Mouse (Mus musculus) embryonic facial prominence, embryonic 11.5 days (tissue): ENCODE measurements around the gene Armh3. TPM values are rescaled to one million over a fixed set of nuclear protein-coding genes. Genes with fewer than 3 reads are reported as not detected.

Source experiments
- ATAC-seq: fragments of 200-750 bp; cut with Nextera tagmentation; replicated peaks from 2 replicates; pipeline ENCODE4 v1.8.0; 2017; ENCODE audit warnings: low read depth; ENCODE audit not compliant: insufficient number of reproducible peaks, low FRiP score, low TSS enrichment
- DNase-seq: peaks from one replicate; pipeline ENCODE4 v3.0.0-alpha.2; 2015; ENCODE audit warnings: low spot score
- H3K27ac ChIP-seq: fragments of 300-500 bp; sonication (generic); replicated peaks from 2 replicates; pipeline ENCODE4 v1.5.1; 2014; ENCODE audit warnings: mild to moderate bottlenecking, low read depth, low read length, control low read depth
- H3K27me3 ChIP-seq: fragments of 300-500 bp; sonication (generic); 2 replicates; pipeline ENCODE4 v1.6.1; 2014; ENCODE audit warnings: mild to moderate bottlenecking, low read length, moderate library complexity, mixed read lengths; ENCODE audit not compliant: control insufficient read depth, insufficient read depth
- H3K36me3 ChIP-seq: fragments of 300-500 bp; sonication (generic); replicated peaks from 2 replicates; pipeline ENCODE4 v1.6.1; 2014; ENCODE audit warnings: low read depth, mild to moderate bottlenecking, low read length, moderate library complexity, mixed read lengths; ENCODE audit not compliant: control insufficient read depth, insufficient read depth
- H3K4me1 ChIP-seq: fragments of 300-500 bp; sonication (generic); 2 replicates; pipeline ENCODE4 v1.6.1; 2014; ENCODE audit warnings: low read length, mixed read lengths; ENCODE audit not compliant: control insufficient read depth, insufficient read depth
- H3K4me2 ChIP-seq: fragments of 300-500 bp; sonication (generic); 2 replicates; pipeline ENCODE4 v1.6.1; 2014; ENCODE audit warnings: low read depth, mild to moderate bottlenecking, control low read depth, low read length, moderate library complexity
- H3K4me3 ChIP-seq: fragments of 300-500 bp; sonication (generic); 2 replicates; pipeline ENCODE4 v1.5.1; 2014; ENCODE audit warnings: low read depth, low read length, control low read depth
- H3K9ac ChIP-seq: fragments of 300-500 bp; sonication (generic); replicated peaks from 2 replicates; pipeline ENCODE4 v1.6.1; 2014; ENCODE audit warnings: mild to moderate bottlenecking, control low read depth, low read length
- H3K9me3 ChIP-seq: fragments of 300-500 bp; sonication (generic); replicated peaks from 2 replicates; pipeline ENCODE4 v1.6.1; 2016; ENCODE audit warnings: mild to moderate bottlenecking, low read length, inconsistent platforms, mixed read lengths; ENCODE audit not compliant: control insufficient read depth
- WGBS: fragments of 180-500 bp; shearing (Covaris S2); extraction: QIAGEN DNeasy Blood & Tissue Kit; methylation state at CpG from one replicate; pipeline ENCODE4 v1.1.7; 2014; 5-methylcytosine and 5-hydroxymethylcytosine counted together
- polyA plus RNA-seq: library from polyadenylated mRNA; unstranded; fragments of >200 nt; fragmentation: Nextera tagmentation; extraction: Ambion mirVana; gene quantifications from 2 replicates; pipeline ENCODE4 v1.2.1, GENCODE M21; 2014

The Armh3 gene
- polyA plus RNA-seq, 1 experiment from 2014 or later, result 13.9 TPM

DNA sequence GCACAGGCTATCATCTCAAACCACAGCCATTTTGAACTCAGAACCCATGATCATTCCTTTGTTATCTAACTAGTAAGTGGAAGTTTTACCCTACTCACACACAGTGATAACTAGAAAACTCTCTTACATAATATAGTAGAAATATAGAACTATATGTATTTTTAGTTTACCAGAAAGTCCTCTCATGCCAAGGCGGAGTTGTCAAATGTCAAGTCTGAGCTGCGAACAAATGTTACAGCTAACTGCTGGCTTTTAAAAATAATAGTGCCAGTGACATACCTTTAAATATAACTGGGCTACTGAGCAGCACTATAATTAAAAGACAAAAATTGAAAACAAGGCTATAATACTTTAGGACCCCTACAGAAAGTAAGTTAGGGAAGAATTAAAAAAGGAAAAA is 51.0 kb downstream of the Armh3 start:
- H3K4me1 ChIP-seq, result no peaks in the 10 kb centered on the region
- H3K4me2 ChIP-seq, result no peak overlapping the region
- H3K36me3 ChIP-seq, result no peaks in the 10 kb centered on the region; the same call in 1 of the 2 replicates
- no peak overlapping the region for H3K27ac ChIP-seq
- ATAC-seq (no peak), DNase-seq (no peak)
- H3K9me3 ChIP-seq, result no peaks in the 10 kb centered on the region
- H3K9ac ChIP-seq, result no peak overlapping the region
- 97% methylated on average over 2 of the region's 2 CpGs for WGBS
- no peak overlapping the region for H3K4me3 ChIP-seq
- no peaks in the 10 kb centered on the region for H3K27me3 ChIP-seq

DNA sequence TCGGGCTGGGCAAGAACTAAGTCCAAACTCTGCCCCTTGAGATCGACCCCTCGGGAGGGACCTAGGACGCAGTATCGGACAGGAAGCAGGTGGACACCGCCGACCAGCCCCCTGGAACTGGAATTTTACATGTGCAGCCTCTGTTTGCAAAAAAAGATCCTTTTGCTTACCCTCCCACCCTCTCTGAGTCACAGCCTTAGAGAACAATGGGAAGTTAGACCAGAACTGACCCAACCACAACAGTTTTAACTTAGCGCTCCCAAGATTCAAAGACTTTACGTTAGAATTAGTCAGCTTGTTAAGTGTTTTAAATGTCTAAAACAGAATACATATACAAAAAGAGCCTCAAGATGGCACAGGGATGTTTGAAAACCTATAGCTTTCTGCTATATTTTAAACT is 51.7 kb downstream of the Armh3 start:
- Histone ChIP-seq H3K27ac (no peak overlapping the region), H3K9me3 (no peaks in the 10 kb centered on the region), H3K9ac (no peak overlapping the region), H3K4me1 (no peaks in the 10 kb centered on the region), H3K4me3 (no peak overlapping the region), H3K4me2 (no peak overlapping the region), H3K27me3 (no peaks in the 10 kb centered on the region), H3K36me3 (no peaks in the 10 kb centered on the region; the same call in 1 of the 2 replicates)
- WGBS, result 86% methylated on average over 9 of the region's 9 CpGs
- no peak for ATAC-seq
- DNase-seq, result no peak

DNA sequence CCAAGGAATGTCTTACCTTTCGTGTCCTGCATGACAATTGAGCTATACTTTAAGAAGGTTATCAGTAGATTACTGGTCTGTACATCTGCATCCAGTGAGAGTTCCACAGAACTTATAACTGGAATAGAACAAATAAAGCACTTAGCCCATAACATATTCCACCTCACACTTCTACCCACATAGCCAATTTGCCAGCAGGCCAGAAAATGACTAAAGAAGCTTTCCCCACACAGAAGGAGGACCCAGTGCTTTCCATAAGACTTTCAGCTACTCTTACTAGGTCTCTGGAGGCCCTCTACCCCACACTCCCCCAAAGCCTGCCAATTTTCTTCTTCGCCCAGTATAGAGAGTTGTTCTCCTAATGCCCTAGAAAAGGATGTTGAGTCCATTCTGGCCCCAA is 52.3 kb downstream of the Armh3 start:
- no peak overlapping the region for H3K9ac ChIP-seq
- H3K27ac ChIP-seq, result no peak overlapping the region
- no peaks in the 10 kb centered on the region for H3K27me3 ChIP-seq
- H3K4me3 ChIP-seq, result no peak overlapping the region
- H3K4me2 ChIP-seq, result no peak overlapping the region
- ATAC-seq (no peak), DNase-seq (no peak)
- no peaks in the 10 kb centered on the region for H3K4me1 ChIP-seq
- H3K9me3 ChIP-seq, result no peaks in the 10 kb centered on the region
- H3K36me3 ChIP-seq, result no peaks in the 10 kb centered on the region; the same call in 1 of the 2 replicates
- 90% methylated on average over 2 of the region's 2 CpGs for WGBS

GRCm38 (mm10) chr19:45943758-45944157 is 54.5 kb downstream of the Armh3 start:
- Histone ChIP-seq H3K9me3 (no peaks in the 10 kb centered on the region), H3K4me2 (no peak overlapping the region), H3K36me3 (no peaks in the 10 kb centered on the region; the same call in 1 of the 2 replicates), H3K27me3 (no peaks in the 10 kb centered on the region), H3K27ac (no peak overlapping the region), H3K9ac (no peak overlapping the region), H3K4me3 (no peak overlapping the region), H3K4me1 (no peaks in the 10 kb centered on the region)
- ATAC-seq (no peak), DNase-seq (no peak)
- 82% methylated on average over 4 of the region's 4 CpGs for WGBS

DNA sequence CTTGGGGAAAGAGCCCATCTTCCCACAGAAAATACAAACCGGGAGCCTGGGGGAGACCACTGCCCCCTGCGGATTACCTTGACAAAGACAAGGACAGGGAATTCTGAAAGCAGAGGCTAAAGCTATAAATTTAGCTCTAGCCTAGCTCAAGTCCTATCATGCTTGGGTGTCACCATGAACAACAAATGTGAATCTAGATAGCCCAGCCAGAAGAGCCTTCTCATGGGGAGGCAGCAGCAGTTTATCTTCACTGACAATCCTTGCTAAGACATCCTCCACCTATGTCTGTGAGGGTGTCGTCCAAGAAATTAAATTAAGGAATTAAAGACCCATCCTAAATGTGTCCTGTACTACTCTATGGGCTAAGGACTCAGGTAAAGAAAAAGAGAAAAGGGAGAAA is 60.2 kb downstream of the Armh3 start:
- WGBS, result 37% methylated on average over 3 of the region's 3 CpGs
- no peak overlapping the region for H3K4me3 ChIP-seq
- no peak overlapping the region; the same call in 1 of the 2 replicates for H3K9ac ChIP-seq
- DNase-seq (no peak), ATAC-seq (no peak)
- no peaks in the 10 kb centered on the region for H3K27me3 ChIP-seq
- H3K9me3 ChIP-seq, result no peaks in the 10 kb centered on the region
- no peak overlapping the region for H3K27ac ChIP-seq
- no peaks in the 10 kb centered on the region for H3K4me1 ChIP-seq
- H3K36me3 ChIP-seq, result no peaks in the 10 kb centered on the region
- no peak overlapping the region for H3K4me2 ChIP-seq

- no peak overlapping the region for H3K4me3 ChIP-seq
- peak; percentile 20 for DNase-seq
- H3K4me2 ChIP-seq, result no peak overlapping the region
- no peaks in the 10 kb centered on the region for H3K27me3 ChIP-seq
- H3K36me3 ChIP-seq, result no peaks in the 10 kb centered on the region
- H3K9me3 ChIP-seq, result no peaks in the 10 kb centered on the region
- no peak overlapping the region for H3K27ac ChIP-seq
- H3K9ac ChIP-seq, result no peak overlapping the region
- no peak for ATAC-seq
- 24% methylated on average over 9 of the region's 9 CpGs for WGBS
- no peaks in the 10 kb centered on the region for H3K4me1 ChIP-seq
These were observed 60.8 kb downstream of the Armh3 start for GRCm38 (mm10) chr19:45937530-45937929.

DNA sequence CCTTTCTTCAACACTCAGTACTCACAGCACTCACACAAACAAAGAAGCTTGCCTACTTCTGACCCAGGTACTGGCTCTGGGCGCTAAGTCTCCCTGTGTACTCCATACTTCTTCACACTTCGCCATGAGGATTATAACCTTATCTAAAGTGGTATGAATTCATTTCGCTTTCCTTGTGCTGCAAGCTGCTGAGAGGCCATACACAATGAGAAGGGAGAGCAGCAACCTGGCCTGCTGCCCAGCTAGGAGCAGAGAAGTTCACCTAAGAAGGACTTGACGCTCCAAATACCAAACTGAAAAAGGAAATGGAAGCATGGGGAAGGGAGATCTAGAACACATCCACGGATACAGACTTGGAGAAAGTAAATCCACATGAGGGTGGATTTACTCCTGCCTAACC is 71.1 kb downstream of the Armh3 start:
- Histone ChIP-seq H3K4me2 (no peak overlapping the region), H3K27me3 (no peaks in the 10 kb centered on the region), H3K27ac (no peak overlapping the region), H3K9me3 (no peaks in the 10 kb centered on the region), H3K4me3 (no peak overlapping the region), H3K36me3 (no peaks in the 10 kb centered on the region; the same call in 1 of the 2 replicates), H3K9ac (no peak overlapping the region), H3K4me1 (no peaks in the 10 kb centered on the region)
- no peak for DNase-seq
- no peak for ATAC-seq
- WGBS, result 90% methylated on average over 5 of the region's 5 CpGs

DNA sequence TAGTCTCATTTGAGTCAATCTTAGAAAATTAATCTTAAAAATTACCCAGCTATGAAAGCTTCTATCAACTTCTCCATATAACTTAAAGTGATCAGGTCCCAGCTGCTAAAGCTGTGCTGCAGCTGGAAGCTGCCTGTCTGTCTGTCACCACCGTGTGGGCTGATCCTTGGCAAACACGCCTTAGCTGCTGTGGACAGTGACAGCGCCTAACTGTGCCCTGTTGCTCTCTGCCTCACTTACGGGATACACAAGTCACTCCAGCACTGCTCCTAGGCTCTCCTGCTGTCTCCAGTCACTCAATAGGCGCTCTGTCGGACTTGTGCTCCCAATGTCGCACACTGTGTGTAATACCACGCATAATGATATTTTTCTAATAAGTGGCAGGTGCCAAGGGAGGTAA is 71.9 kb downstream of the Armh3 start:
- Histone ChIP-seq H3K27me3 (no peaks in the 10 kb centered on the region), H3K4me3 (no peak overlapping the region), H3K36me3 (no peaks in the 10 kb centered on the region; the same call in 1 of the 2 replicates), H3K4me1 (no peaks in the 10 kb centered on the region), H3K9ac (no peak overlapping the region), H3K9me3 (no peaks in the 10 kb centered on the region), H3K27ac (no peak overlapping the region), H3K4me2 (no peak overlapping the region)
- ATAC-seq (no peak), DNase-seq (no peak)
- 86% methylated on average over 8 of the region's 8 CpGs for WGBS
